Mouse (Mus musculus): Measurements from ENCODE around the gene Tpgs1. TPM values are rescaled to one million over a fixed set of nuclear protein-coding genes. Genes with fewer than 3 reads are reported as not detected.
A peak's percentile ranks its signal among the peaks of the same experiment; 100 is the strongest.

Gene Tpgs1
- polyA plus RNA-seq, 1 experiment: 11.3 TPM

- Histone ChIP-seq H3K4me1 (ENCODE audit: control insufficient read depth, insufficient read depth, low read length) (peaks cover 2% of the 10 kb centered on the region), H3K9ac (ENCODE audit: low read depth, poor library complexity, severe bottlenecking) (no peak overlapping the region), H3K27me3 (ENCODE audit: control insufficient read depth, insufficient read depth, low read length, poor library complexity, severe bottlenecking) (no peaks in the 10 kb centered on the region), H3K9me3 (replicated peaks; ENCODE audit: control insufficient read depth, insufficient read depth, low read length, poor library complexity, severe bottlenecking) (no peaks in the 10 kb centered on the region), H3K27ac (ENCODE audit: insufficient read depth, low read length) (no peak overlapping the region), H3K4me3 (ENCODE audit: low read depth, low read length) (no peak overlapping the region), H3K36me3 (ENCODE audit: control insufficient read depth, insufficient read depth, low read length, poor library complexity, severe bottlenecking) (peaks cover 18% of the 10 kb centered on the region)
- TF ChIP-seq POLR2A (IDR thresholded peaks at IDR 0.05; ENCODE audit: insufficient read depth, low read length) (no peak), EP300 (IDR thresholded peaks at IDR 0.05; ENCODE audit: insufficient read depth, low read depth, low read length) (no peak), CTCF (IDR thresholded peaks at IDR 0.05; ENCODE audit: low read depth, low read length) (no peak)
Observed at GRCm38 (mm10) chr10:79709307-79709706, 40.1 kb downstream of the Tpgs1 start.

- Histone ChIP-seq H3K27ac (ENCODE audit: insufficient read depth, low read length) (no peak overlapping the region), H3K9ac (ENCODE audit: low read depth, poor library complexity, severe bottlenecking) (no peak overlapping the region), H3K9me3 (replicated peaks; ENCODE audit: control insufficient read depth, insufficient read depth, low read length, poor library complexity, severe bottlenecking) (no peaks in the 10 kb centered on the region), H3K4me3 (ENCODE audit: low read depth, low read length) (no peak overlapping the region), H3K4me1 (ENCODE audit: control insufficient read depth, insufficient read depth, low read length) (peaks cover 2% of the 10 kb centered on the region), H3K27me3 (ENCODE audit: control insufficient read depth, insufficient read depth, low read length, poor library complexity, severe bottlenecking) (no peaks in the 10 kb centered on the region; the same call in 1 of the 2 replicates), H3K36me3 (ENCODE audit: control insufficient read depth, insufficient read depth, low read length, poor library complexity, severe bottlenecking) (peaks cover 18% of the 10 kb centered on the region)
- no peak for TF ChIP-seq EP300 (IDR thresholded peaks at IDR 0.05; ENCODE audit: insufficient read depth, low read depth, low read length)
Observed at GRCm38 (mm10) chr10:79712029-79712428, 42.9 kb downstream of the Tpgs1 start.

DNA sequence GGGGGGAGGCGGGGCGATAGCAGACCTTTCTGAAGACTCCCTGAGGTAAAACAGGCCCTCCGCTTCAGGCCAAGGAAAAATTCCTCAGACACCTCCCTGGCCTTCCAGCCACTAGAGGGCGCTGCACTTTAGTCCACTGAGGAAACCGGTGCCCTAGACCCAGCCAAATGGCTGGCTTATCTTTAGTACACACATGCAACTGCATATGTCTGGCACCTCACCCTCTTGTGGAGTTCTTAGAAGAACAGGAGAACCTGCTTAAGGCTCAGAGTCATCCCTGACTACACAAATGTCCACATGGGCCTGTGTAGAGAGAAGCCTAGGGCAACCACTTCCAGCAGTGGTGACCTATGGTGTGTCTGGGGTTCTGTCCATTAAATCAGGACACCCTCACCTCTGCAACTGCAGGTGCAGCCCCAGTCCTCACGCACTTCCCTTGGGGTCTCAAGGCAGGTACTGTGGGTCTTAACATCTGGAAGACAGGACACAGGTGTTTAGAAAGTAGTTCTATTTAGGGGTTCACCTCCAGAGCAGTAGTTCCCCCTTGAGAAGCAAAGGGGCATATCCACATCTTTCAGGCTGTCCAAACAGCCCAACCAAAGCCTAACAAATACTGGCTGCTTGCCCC, 43.4 kb downstream of the Tpgs1 start:
- no peak overlapping the region for H3K4me3 ChIP-seq (ENCODE audit: low read depth, low read length)
- no peak overlapping the region for H3K9ac ChIP-seq (ENCODE audit: low read depth, poor library complexity, severe bottlenecking)
- no peaks in the 10 kb centered on the region; the same call in 1 of the 2 replicates for H3K27me3 ChIP-seq (ENCODE audit: control insufficient read depth, insufficient read depth, low read length, poor library complexity, severe bottlenecking)
- no peak overlapping the region for H3K27ac ChIP-seq (ENCODE audit: insufficient read depth, low read length)
- no peaks in the 10 kb centered on the region for H3K4me1 ChIP-seq (ENCODE audit: control insufficient read depth, insufficient read depth, low read length)
- TF ChIP-seq CTCF (IDR thresholded peaks at IDR 0.05; ENCODE audit: low read depth, low read length) (peak; percentile 88), POLR2A (IDR thresholded peaks at IDR 0.05; ENCODE audit: insufficient read depth, low read length) (no peak)
- H3K36me3 ChIP-seq (ENCODE audit: control insufficient read depth, insufficient read depth, low read length, poor library complexity, severe bottlenecking): peaks cover 18% of the 10 kb centered on the region
- no peaks in the 10 kb centered on the region for H3K9me3 ChIP-seq (replicated peaks; ENCODE audit: control insufficient read depth, insufficient read depth, low read length, poor library complexity, severe bottlenecking)

GRCm38 (mm10) chr10:79713163-79713562, 44.0 kb downstream of the Tpgs1 start:
- Histone ChIP-seq H3K9ac (ENCODE audit: low read depth, poor library complexity, severe bottlenecking) (no peak overlapping the region), H3K4me1 (ENCODE audit: control insufficient read depth, insufficient read depth, low read length) (no peaks in the 10 kb centered on the region), H3K27me3 (ENCODE audit: control insufficient read depth, insufficient read depth, low read length, poor library complexity, severe bottlenecking) (no peaks in the 10 kb centered on the region; the same call in 1 of the 2 replicates), H3K27ac (ENCODE audit: insufficient read depth, low read length) (no peak overlapping the region), H3K36me3 (ENCODE audit: control insufficient read depth, insufficient read depth, low read length, poor library complexity, severe bottlenecking) (peaks cover 18% of the 10 kb centered on the region), H3K9me3 (replicated peaks; ENCODE audit: control insufficient read depth, insufficient read depth, low read length, poor library complexity, severe bottlenecking) (no peaks in the 10 kb centered on the region), H3K4me3 (ENCODE audit: low read depth, low read length) (no peak overlapping the region)
- TF ChIP-seq CTCF (IDR thresholded peaks at IDR 0.05; ENCODE audit: low read depth, low read length) (no peak), POLR2A (IDR thresholded peaks at IDR 0.05; ENCODE audit: insufficient read depth, low read length) (no peak), EP300 (IDR thresholded peaks at IDR 0.05; ENCODE audit: insufficient read depth, low read depth, low read length) (no peak)

DNA sequence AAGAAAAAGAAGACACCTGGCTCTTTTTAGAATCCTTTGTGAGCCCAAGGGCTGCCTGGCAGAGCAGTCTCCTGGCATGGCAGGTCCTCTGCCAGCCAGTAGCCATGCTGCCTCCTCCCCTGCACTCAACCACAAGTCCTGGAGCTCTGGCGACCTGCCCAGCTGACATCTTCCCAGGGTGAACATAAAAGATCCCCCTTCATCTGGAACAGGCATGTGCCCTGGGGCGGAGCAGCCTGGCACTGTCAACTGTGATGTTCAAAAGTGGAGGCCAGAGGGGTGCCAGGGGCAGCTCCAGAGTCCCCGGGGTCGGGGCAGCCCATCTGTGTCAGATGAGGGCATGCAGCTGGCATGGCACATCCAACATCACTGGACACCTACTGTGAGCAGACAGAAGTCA, 45.8 kb downstream of the Tpgs1 start:
- H3K27me3 ChIP-seq (ENCODE audit: control insufficient read depth, insufficient read depth, low read length, poor library complexity, severe bottlenecking): no peaks in the 10 kb centered on the region; the same call in 1 of the 2 replicates

DNA sequence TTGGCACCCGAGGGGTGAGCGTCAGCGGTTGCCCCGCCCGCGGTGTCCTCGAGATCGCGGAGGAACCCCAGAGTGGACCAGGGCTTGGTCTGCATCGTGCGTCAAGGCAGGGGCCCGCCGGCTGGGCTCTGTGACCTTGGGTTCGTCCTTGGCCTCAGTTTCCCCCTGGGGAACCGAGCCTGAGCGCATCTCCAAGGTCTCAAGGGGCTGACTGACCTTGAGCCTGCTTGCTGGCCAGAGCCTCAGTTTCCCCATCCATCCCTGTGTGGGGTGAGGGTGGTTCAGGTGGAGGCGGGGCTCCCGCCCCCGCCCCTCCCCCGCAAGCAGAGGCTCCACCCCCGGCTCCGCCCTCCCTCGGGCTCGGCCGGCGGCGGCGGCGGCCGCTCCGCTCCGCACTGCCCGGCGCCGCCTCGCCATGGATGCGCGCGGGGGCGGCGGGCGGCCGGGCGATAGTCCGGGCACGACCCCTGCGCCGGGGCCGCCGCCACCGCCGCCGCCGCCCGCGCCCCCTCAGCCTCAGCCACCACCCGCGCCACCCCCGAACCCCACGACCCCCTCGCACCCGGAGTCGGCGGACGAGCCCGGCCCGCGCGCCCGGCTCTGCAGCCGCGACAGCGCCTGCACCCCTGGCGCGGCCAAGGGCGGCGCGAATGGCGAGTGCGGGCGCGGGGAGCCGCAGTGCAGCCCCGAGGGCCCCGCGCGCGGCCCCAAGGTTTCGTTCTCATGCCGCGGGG, 47.3 kb downstream of the Tpgs1 start, which contains the start of gene Hcn2:
Gene Hcn2 (plus strand): TSS at position 381 of the 734 bp plus-strand sequence.
- TF ChIP-seq CTCF (IDR thresholded peaks at IDR 0.05; ENCODE audit: low read depth, low read length) (no peak), EP300 (IDR thresholded peaks at IDR 0.05; ENCODE audit: insufficient read depth, low read depth, low read length) (no peak), POLR2A (IDR thresholded peaks at IDR 0.05; ENCODE audit: insufficient read depth, low read length) (no peak)
- H3K9me3 ChIP-seq (replicated peaks; ENCODE audit: control insufficient read depth, insufficient read depth, low read length, poor library complexity, severe bottlenecking): no peaks in the 10 kb centered on the region
- peak within 1 kb of the TSS; percentile 90 for H3K9ac ChIP-seq (ENCODE audit: low read depth, poor library complexity, severe bottlenecking)
- H3K4me3 ChIP-seq (ENCODE audit: low read depth, low read length): peak within 1 kb of the TSS; percentile 71
- no peaks in the 10 kb centered on the region for H3K4me1 ChIP-seq (ENCODE audit: control insufficient read depth, insufficient read depth, low read length)
- no peaks in the 10 kb centered on the region; the same call in 1 of the 2 replicates for H3K36me3 ChIP-seq (ENCODE audit: control insufficient read depth, insufficient read depth, low read length, poor library complexity, severe bottlenecking)
- no peaks in the 10 kb centered on the region; the same call in 1 of the 2 replicates for H3K27me3 ChIP-seq (ENCODE audit: control insufficient read depth, insufficient read depth, low read length, poor library complexity, severe bottlenecking)
- no peak within 1 kb of the TSS for H3K27ac ChIP-seq (ENCODE audit: insufficient read depth, low read length)

More for the DNA sequence above, 45.8 kb downstream of the Tpgs1 start:
- H3K4me1 ChIP-seq (ENCODE audit: control insufficient read depth, insufficient read depth, low read length): no peaks in the 10 kb centered on the region
- peaks cover 13% of the 10 kb centered on the region for H3K36me3 ChIP-seq (ENCODE audit: control insufficient read depth, insufficient read depth, low read length, poor library complexity, severe bottlenecking)
- no peak overlapping the region for H3K4me3 ChIP-seq (ENCODE audit: low read depth, low read length)
- no peaks in the 10 kb centered on the region for H3K9me3 ChIP-seq (replicated peaks; ENCODE audit: control insufficient read depth, insufficient read depth, low read length, poor library complexity, severe bottlenecking)
- H3K27ac ChIP-seq (ENCODE audit: insufficient read depth, low read length): no peak overlapping the region
- TF ChIP-seq CTCF (IDR thresholded peaks at IDR 0.05; ENCODE audit: low read depth, low read length) (no peak), EP300 (IDR thresholded peaks at IDR 0.05; ENCODE audit: insufficient read depth, low read depth, low read length) (no peak), POLR2A (IDR thresholded peaks at IDR 0.05; ENCODE audit: insufficient read depth, low read length) (no peak)
- no peak overlapping the region for H3K9ac ChIP-seq (ENCODE audit: low read depth, poor library complexity, severe bottlenecking)

Data from ES-Bruce4 (cell line).